Mouse (Mus musculus): ENCODE measurements around the gene Atcay. TPM values are rescaled to one million over a fixed set of nuclear protein-coding genes. Genes with fewer than 3 reads are reported as not detected.

Atcay gene
- total RNA-seq, 2 experiments from 2014 or later, result not detected

Small RNAs within 50 kb of the gene (microRNA-seq; reads per million reads assigned to microRNA genes)
- 4.0 to 8.8 reads per million in 2 experiments for gene Mir3057 (ENCODE audit: borderline replicate concordance in 2 of 2)

Other genes starting within 250 kb of the Atcay start
- gene Gng7, start 215.9 kb downstream of the Atcay start, total RNA-seq (2021), result 1 to 10 TPM in 1 of 2 experiments, under 1 TPM in 1; 0.61 to 1.1 TPM
- gene Diras1, start 205.2 kb downstream of the Atcay start, total RNA-seq (2021), result under 1 TPM in 1 of 2 experiments, not detected in 1; 0.51 TPM
- 10 to 100 TPM; 13.5 to 13.9 TPM for gene Slc39a3, start 193.4 kb downstream of the Atcay start, total RNA-seq (2021)
- gene Sgta, start 170.7 kb downstream of the Atcay start, total RNA-seq (2021), result 10 to 100 TPM; 82.2 to 85.2 TPM
- 10 to 100 TPM; 18.5 to 22.9 TPM for gene Thop1, start 160.8 kb downstream of the Atcay start, total RNA-seq (2021)
- gene Creb3l3, start 132.0 kb downstream of the Atcay start, total RNA-seq (2021), result under 1 TPM; 0.10 to 0.83 TPM
- gene Map2k2, start 124.9 kb downstream of the Atcay start, total RNA-seq (2021), result 100 to 1,000 TPM; 149 to 161 TPM
- 10 to 100 TPM; 21.4 to 22.3 TPM for gene Zbtb7a, start 95.6 kb downstream of the Atcay start, total RNA-seq (2021)
- 10 to 100 TPM; 11.7 to 14.2 TPM for gene Pias4, start 62.9 kb downstream of the Atcay start, total RNA-seq (2021)
- 100 to 1,000 TPM; 838 to 862 TPM for gene Eef2, start 54.2 kb downstream of the Atcay start, total RNA-seq (2021)
- gene Dapk3, start 47.8 kb downstream of the Atcay start, total RNA-seq (2021), result 10 to 100 TPM; 22.3 to 22.4 TPM
- not detected for gene 4930442H23Rik, start 47.0 kb downstream of the Atcay start, total RNA-seq (2021)
- 10 to 100 TPM; 41.1 to 57.7 TPM for gene Nmrk2, start 28.8 kb downstream of the Atcay start, total RNA-seq (2021)
- gene Zfr2, start 2.3 kb upstream of the Atcay start, total RNA-seq (2021), result 1 to 10 TPM; 1.9 to 3.0 TPM
- gene Matk, start 22.1 kb upstream of the Atcay start, total RNA-seq (2021), result under 1 TPM; 0.13 to 0.23 TPM
- gene Mrpl54, start 36.1 kb upstream of the Atcay start, total RNA-seq (2021), result 10 to 100 TPM; 87.0 to 90.0 TPM
- 100 to 1,000 TPM; 102 to 106 TPM for gene Apba3, start 36.1 kb upstream of the Atcay start, total RNA-seq (2021)
- not detected for gene Tjp3, start 60.7 kb upstream of the Atcay start, total RNA-seq (2021)
- gene Pip5k1c, start 62.1 kb upstream of the Atcay start, total RNA-seq (2021), result 10 to 100 TPM; 20.3 to 20.6 TPM
- gene Cactin, start 90.3 kb upstream of the Atcay start, total RNA-seq (2021), result 1 to 10 TPM; 7.9 to 8.3 TPM
- under 1 TPM; 0.83 to 1.00 TPM for gene Tbxa2r, start 97.9 kb upstream of the Atcay start, total RNA-seq (2021)
- 1 to 10 TPM; 1.0 to 1.3 TPM for gene Gipc3, start 112.4 kb upstream of the Atcay start, total RNA-seq (2021)
- gene Hmg20b, start 119.6 kb upstream of the Atcay start, total RNA-seq (2021), result 10 to 100 TPM; 22.9 to 29.6 TPM
- 1 to 10 TPM; 2.3 to 2.9 TPM for gene Mfsd12, start 126.7 kb upstream of the Atcay start, total RNA-seq (2021)
- gene 4930404N11Rik, start 135.0 kb upstream of the Atcay start, total RNA-seq (2021), result under 1 TPM; 0.48 to 0.49 TPM
- 10 to 100 TPM; 13.5 to 14.0 TPM for gene Fzr1, start 147.7 kb upstream of the Atcay start, total RNA-seq (2021)
- 10 to 100 TPM; 41.1 to 41.2 TPM for gene Dohh, start 153.6 kb upstream of the Atcay start, total RNA-seq (2021)
- gene Gm48551, start 153.6 kb upstream of the Atcay start, total RNA-seq (2021), result 1 to 10 TPM in 1 of 2 experiments, under 1 TPM in 1; 0.78 to 1.0 TPM
- under 1 TPM in 1 of 2 experiments, not detected in 1; 0.59 TPM for gene Gm48552, start 158.2 kb upstream of the Atcay start, total RNA-seq (2021)
- gene Smim24, start 162.2 kb upstream of the Atcay start, total RNA-seq (2021), result under 1 TPM in 1 of 2 experiments, not detected in 1; 0.67 TPM
- 100 to 1,000 TPM; 215 to 268 TPM for gene Nfic, start 224.8 kb upstream of the Atcay start, total RNA-seq (2021)

All from gastrocnemius, postnatal 25 days (tissue).